Mouse (Mus musculus) ovary, postnatal 14 days (tissue): ENCODE measurements around the gene Plxnc1.

ENCODE experiments used
- DNase-seq: peaks from one replicate; pipeline ENCODE4 v3.0.0; 2022; ENCODE audit warnings: low spot score

Gene Plxnc1

DNA sequence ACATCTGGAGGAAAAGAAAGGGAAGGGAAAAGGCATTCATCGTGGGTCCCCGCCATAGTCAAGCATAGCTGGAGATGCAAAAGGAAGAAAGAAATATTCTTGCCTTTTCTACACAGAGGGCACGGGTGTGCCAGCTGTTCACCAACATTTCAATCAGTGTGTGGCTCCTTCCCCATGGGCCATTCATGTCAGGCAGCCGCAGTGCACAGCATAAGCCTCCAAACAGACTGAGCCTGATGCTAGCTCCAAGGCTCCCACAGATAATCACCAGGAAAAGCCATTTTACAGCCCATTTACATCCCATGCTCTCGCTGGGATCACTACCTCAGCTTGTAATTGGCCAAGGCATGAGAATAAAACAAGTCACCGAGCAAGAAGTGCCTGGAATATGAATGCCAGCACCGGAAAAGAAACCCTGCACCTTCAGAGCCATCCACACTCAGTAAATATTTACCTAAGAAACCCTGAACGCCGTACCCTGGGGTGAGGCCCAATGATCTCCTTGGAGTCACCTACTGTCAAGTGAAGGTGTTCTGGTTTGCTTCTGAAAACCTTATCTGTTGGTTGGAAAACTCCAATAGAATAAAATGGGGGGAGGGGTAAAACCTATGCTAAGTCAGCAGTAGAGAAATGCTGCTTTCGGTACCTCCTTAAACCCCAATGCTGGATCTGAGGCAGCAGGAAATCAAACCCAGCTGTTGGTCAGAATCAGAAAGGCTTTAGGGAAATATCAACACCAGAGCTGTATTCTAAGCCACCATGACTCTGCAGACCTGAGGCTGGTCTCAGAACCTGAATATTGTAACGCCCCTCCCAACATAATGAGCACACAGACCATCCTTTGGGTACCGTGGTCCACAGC is 77.4 kb downstream of the Plxnc1 start:
- DNase-seq = no peak

- no peak for DNase-seq
Observed at GRCm38 (mm10) chr10:94865206-94865605, 79.4 kb downstream of the Plxnc1 start.

DNA sequence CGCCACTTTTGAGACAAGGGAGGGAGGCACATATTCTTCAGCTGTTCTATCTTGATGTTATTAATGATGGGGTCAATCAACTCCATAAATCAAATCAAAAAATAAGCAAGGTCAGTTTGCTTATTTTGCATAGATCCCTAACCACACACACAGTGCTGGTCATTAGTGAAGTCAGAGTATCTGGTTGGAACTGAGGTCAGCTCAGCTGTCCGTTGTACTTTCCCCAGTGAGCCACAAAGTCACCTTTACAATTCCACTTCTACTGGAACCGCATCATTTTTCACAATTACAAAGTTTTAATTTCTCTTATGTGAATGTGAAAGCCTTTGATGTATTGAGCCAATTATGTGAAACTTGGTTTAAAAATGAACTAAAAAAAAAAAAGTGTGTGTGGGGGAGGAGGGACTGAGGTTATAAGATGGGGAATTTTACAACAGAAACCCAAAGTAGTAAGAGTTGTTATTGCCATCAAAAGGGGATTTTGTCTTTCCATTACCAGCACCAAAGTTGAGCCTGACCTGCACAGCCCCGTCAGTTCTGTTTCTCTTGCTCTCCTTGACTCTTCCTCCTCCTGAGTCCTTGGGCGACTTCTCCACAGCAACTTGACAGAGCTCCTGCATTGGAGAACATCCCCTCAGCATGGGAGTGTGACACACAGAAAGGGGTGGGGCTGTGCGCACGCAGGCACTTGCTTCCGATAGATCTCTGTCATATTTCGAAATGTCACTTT is 80.3 kb downstream of the Plxnc1 start:
- no peak for DNase-seq

- DNase-seq = no peak
Observed at GRCm38 (mm10) chr10:94863251-94863650, 81.4 kb downstream of the Plxnc1 start.

GRCm38 (mm10) chr10:94860870-94861269 is 83.8 kb downstream of the Plxnc1 start:
- DNase-seq = no peak

GRCm38 (mm10) chr10:94858277-94859033 is 86.2 kb downstream of the Plxnc1 start:
- DNase-seq = no peak

GRCm38 (mm10) chr10:94850565-94850964 is 94.1 kb downstream of the Plxnc1 start:
- no peak for DNase-seq

- no peak for DNase-seq
Observed at GRCm38 (mm10) chr10:94849930-94850329, 94.7 kb downstream of the Plxnc1 start.

DNA sequence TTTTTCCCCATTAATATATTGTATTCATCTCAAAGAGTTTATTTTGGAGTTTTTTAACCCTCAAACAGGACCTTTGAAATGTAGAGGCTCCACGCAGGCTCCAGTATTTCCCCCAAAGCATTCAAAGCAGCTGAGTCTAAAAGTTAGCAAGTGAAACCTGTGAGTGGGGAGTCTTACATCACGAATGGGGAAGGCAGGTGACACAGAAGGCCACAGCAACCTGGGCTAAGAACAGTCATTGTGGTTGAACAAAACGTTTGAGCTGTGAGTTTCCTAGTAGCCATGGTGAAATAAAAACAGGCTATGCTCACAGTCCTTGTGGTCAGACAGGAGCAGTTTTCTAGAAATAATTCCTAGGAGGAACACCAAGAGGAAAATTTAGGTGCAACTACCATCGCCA is 95.3 kb downstream of the Plxnc1 start:
- no peak for DNase-seq

GRCm38 (mm10) chr10:94848344-94848743 is 96.3 kb downstream of the Plxnc1 start:
- no peak for DNase-seq

DNA sequence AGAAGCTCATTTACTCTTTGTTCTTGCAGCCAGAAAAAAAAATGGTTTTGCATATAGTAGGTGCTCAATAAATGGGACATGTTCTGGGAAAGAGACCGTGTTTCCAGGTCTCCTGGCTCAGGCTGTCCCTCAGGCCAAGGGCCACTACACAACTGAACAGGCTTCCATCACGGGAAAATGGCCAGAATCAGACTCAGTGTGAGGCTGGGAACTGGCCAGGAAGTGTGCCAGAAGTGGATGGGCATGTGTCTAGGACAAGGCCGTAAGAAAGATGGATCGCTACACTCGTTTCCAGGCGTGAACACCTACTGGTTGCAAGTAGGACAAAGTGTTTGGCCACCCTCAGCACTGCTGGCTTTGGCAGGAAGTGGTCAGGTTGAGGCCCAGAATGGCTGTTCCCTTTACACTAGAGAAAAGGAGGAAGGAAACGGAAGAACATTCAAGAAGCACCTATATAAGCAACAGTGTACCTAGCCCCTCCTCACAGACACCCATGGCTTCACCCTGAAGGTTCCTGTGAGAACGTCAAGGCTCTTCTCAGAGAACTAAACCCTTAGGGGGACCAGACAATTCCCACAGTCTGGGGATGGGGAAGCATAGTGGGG is 98.0 kb downstream of the Plxnc1 start:
- DNase-seq = no peak

- DNase-seq = no peak
Observed at GRCm38 (mm10) chr10:94844692-94845091, 99.9 kb downstream of the Plxnc1 start.

DNA sequence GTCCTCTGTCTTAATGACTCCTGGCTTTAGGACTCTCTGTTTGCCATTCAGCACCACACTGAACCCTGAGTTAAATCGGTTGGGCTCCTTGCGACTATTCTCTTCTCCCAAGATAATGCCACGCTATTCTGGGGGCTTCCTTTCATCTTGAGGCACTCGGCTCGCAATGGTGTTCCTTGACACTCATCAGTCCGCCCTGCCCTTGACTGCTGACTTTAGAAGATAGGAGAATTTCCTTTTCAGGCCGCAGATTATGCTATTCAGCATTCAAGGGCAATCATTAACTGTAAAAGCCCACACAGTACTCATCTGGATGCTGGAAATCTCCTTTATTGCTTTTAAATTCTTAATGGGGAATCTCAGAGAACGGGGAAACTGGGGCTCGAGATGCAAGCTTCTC is 108.8 kb downstream of the Plxnc1 start:
- no peak for DNase-seq

DNA sequence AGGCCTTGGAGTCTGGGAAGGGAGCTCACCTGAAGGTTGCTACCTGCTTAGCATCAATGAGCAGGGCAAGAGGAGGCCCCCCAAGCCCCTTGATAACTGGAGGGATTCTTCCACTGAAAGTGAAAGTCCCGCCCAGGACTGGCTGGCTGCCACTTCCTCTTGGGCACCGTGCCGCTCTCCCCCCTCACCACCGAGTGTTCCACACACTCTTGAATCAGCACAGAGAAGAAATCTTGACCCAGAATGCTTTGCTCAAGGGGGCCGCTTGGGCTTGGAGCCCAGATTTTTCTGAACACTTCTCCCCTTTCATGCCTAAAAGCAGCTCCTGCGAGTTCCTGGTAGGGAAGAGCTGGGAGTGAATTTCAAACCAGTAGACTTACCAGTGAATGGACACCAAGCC is 115.2 kb downstream of the Plxnc1 start:
- peak; percentile 93 for DNase-seq

DNA sequence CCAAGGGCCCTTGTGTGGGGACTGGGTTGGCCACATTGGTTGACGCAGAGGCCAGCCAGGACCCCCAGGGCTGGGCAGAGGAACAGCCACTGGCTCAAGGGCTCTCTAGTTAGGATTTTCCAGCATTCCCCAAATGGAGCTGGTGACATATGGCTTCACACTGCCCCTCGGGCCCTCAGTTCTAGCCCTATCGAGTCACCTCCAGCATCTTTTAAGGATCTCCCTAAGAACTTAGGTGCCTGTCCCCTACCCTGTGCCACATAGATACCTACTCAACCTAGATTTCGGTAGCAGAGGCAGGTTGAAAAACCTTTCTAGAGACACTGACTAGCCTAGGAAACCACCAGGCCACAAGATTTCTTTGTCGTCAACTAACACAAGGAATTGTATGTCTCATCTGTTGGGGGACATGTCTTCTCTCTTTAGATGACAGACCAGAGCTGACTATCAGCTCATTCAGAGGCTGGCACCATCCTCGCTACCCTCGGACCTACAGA is 115.9 kb downstream of the Plxnc1 start:
- DNase-seq = no peak

DNA sequence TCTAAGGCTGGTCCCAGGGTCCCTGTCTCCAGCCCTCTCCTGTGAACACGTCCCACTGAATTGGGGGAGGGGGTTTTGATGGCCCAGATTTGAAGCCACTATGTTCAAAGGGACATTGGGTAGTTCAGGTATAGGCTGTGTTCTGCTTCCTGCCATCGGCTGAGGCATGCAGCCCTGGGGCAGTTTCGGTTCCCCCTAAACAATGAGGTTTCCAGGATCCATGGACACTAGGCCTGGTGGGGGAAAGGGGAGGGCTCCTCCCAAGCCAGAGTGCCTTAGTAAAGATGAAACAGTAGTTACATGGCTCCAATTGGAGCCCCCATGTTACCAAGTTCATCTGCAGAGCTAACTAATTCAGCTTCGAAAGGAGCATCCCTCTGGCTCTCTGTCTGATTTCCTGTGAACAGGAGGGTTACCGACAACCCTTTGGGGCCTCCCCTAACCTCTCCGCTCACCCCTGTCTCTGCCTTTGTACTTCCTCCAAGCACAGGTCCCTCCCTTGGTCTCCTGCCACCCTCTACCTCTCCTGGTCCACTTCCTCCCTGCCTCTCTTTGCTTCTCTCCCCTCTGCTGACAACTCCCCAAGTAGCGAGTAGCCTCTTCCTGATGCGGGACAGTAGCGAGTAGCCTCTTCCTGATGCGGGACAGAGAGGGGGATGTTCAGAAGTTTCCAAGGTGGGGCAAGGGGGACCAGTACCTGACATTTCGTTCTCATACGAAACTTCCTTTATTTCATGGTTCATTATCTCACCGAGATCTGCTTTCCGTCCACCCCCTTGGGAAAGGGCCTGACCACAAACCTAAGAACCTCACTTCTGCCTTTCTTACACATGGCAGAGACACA is 116.5 kb downstream of the Plxnc1 start:
- no peak for DNase-seq

- no peak for DNase-seq
Observed at GRCm38 (mm10) chr10:94827325-94827724, 117.3 kb downstream of the Plxnc1 start.

GRCm38 (mm10) chr10:94826436-94826835 is 118.2 kb downstream of the Plxnc1 start:
- DNase-seq = no peak

DNA sequence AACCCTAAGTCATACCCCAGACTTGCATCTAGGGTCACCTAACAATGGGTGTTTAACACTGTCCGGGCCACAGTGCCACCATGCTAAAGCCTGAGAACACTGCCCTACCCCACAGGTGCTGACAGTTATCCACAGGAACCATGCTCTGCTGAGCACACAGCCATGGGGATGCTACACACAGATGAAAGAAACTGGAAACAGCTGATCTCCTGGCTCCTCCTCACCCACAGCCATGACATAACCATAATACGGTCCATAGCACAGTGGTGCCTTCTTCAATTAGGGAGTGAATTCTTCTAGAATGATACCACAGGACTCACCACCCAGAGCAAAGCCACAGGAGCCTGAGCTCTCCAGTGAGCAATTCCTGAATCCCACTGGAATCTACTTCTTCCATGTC is 118.7 kb downstream of the Plxnc1 start:
- no peak for DNase-seq

GRCm38 (mm10) chr10:94823971-94824760 is 120.5 kb downstream of the Plxnc1 start:
- no peak for DNase-seq
